Mouse (Mus musculus) WW6 (cell line): ENCODE results near the gene Tmem270.
A peak's percentile ranks its signal among the peaks of the same experiment; 100 is the strongest.

Experiments
- DNase-seq: peaks from one replicate; pipeline ENCODE4 v3.0.0-alpha.2; 2013; ENCODE audit warnings: low read depth, low spot score

The Tmem270 gene

GRCm38 (mm10) chr5:134929988-134930387, 23.5 kb upstream of the Tmem270 start:
- DNase-seq, result no peak

DNA sequence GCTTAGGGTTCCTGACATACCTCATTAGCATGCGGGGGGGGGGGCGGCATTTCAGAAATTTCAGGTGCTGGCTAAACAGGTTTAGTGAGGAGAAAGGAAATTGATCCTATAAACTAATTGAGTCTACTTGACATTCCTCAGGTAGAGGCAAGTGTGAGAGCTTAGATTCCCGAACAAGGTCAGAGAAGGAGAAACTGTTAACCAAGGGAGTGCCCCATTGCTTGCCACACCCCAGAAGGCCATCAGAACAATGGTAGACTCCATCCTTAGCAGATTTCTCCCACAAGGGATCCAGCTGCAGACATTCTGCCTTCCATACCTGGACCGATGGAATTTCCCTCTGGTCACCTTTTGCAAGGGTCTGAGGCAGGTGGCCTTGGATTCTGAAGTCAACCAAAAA, 20.2 kb upstream of the Tmem270 start:
- DNase-seq, result no peak

GRCm38 (mm10) chr5:134923141-134923540, 16.6 kb upstream of the Tmem270 start:
- no peak for DNase-seq

DNA sequence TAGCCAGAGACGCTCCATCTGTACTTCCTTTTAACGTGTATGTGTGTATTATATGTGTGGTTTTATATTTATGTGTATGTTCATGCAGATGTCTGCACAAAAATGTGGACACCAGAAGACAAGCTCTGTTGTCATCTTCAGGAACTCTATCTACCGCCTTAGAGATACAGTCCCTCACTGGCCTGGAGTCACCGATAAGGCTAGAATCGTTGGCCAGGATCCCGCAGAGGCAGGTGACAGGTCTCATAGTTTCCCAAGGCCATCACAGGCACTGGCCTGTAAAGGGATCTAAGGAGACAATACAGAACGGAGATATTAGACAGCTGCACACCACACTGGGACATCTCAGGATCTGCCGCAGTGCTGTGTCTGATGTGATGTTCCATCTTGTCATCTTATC, 14.6 kb upstream of the Tmem270 start:
- DNase-seq, result no peak

- DNase-seq, result no peak
Measured at GRCm38 (mm10) chr5:134920106-134920687, 13.7 kb upstream of the Tmem270 start.

DNA sequence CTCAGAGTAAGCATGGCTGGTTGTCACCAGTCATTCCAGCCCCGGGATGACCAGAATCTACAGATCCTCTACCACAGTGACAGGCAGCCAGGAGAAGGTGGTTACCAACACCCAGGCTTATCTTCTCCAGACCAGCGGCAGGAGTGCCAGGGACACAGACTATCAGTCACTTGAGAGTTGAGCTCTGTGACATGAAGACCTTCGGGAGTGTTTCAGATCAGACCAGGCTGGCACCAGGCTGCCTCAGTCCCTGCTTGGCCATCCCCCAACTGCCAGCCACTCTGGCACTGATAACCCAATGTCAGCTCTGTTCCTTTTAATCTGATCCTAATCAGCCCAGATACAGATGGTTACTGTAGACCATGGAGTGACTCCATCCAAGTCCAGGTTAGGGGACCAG, 12.6 kb upstream of the Tmem270 start:
- DNase-seq, result no peak

GRCm38 (mm10) chr5:134918071-134918832, 11.7 kb upstream of the Tmem270 start:
- DNase-seq, result peak; percentile 82

DNA sequence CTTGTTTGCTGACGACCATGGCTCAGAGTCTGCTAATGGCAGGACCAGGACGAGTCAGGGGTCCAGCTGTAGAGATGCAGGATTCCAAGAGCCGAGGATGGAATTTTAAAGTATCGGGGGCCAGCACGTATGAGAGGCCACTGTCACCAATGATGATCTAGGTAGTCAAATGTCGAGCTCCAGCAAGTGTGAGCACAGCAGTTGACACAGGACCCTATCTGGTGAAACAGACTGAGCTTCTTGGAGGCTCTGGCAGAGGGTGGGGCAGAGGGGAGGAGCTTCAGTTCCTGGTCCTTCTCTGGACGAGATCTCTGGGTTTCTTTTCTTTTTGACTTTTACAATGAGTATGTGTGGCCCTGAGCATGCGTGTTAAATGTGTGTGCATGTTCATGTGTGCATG, 8.8 kb upstream of the Tmem270 start, which contains the start of gene Cldn13:
Gene Cldn13 (minus strand): TSS at position 216 of the 400 bp plus-strand sequence.
- DNase-seq, result no peak

DNA sequence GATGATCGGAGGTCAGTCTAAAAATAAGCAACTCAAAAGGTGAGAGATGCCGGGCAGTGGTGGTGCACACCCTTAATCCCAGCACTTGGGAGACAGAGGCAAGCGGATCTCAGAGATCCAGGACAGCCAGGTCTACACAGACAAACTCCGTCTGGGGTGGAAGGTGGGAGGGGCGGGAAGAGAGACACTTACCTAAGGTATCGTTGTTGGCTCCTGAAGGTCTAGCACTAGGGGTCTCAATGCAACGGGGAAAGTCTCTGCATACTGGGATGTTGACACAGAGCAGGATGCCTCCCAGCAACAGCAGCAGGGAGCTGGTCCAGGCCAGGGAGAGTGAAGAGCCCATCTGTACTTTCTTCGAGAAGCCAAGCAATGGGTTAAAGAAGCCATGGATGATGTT, 8.0 kb upstream of the Tmem270 start:
- no peak for DNase-seq

GRCm38 (mm10) chr5:134913753-134914152, 7.2 kb upstream of the Tmem270 start:
- no peak for DNase-seq

- DNase-seq, result no peak
Measured at GRCm38 (mm10) chr5:134913352-134913751, 6.8 kb upstream of the Tmem270 start.

- DNase-seq, result no peak
Measured at GRCm38 (mm10) chr5:134911901-134912300, 5.4 kb upstream of the Tmem270 start.

DNA sequence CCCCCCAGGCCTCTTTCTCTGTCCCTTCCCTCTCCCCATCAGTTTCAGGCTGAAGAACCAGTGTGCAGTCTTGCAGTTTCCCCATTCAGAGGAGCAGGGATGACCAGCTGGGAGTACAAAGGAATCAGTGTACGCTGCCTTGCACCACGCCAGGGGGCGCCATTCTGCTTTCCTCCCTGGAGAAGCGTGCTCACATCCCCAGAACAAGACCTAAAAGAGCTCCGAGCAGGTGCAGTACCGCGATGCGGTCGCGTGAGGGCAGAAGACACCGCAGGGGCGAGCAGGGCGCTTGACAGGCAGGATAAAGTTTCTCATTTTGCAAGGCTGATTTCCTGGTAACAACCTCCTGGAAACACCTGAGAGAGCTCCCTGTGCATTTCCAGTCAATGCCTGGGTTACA, 602 bp upstream of the Tmem270 start:
- peak; percentile 94 for DNase-seq

GRCm38 (mm10) chr5:134901644-134902027, 4.9 kb downstream of the Tmem270 start:
- DNase-seq, result no peak

- DNase-seq, result no peak
Measured at GRCm38 (mm10) chr5:134901012-134901643, 5.4 kb downstream of the Tmem270 start.

- no peak for DNase-seq
Measured at GRCm38 (mm10) chr5:134897596-134897995, 8.9 kb downstream of the Tmem270 start.

DNA sequence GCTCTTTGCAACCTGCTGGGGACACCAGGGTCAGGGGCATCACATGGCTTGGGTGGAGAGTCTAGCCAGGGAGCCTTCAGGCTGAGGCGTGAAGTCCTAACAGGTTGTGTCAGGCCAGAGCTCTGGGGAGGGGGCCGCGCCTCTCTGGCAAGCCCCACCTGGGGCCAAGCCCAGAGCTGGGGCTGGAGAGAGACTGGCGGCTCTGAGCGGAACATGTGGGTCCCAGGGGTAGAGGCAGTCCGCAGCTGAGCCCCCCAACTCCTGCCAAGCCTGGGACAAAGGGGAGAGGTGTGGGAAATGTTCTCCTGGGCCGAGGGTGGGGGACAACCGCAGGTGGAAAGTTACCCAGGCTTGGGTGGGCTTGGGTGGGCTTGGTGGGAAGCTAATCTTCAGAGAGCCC, 9.6 kb downstream of the Tmem270 start:
- DNase-seq, result no peak

GRCm38 (mm10) chr5:134895291-134895690, 11.2 kb downstream of the Tmem270 start:
- DNase-seq, result no peak

GRCm38 (mm10) chr5:134892717-134893116, 13.8 kb downstream of the Tmem270 start:
- DNase-seq, result no peak

- DNase-seq, result no peak
Measured at GRCm38 (mm10) chr5:134891552-134891951, 15.0 kb downstream of the Tmem270 start.

GRCm38 (mm10) chr5:134890601-134891054, 15.9 kb downstream of the Tmem270 start:
- DNase-seq, result no peak

DNA sequence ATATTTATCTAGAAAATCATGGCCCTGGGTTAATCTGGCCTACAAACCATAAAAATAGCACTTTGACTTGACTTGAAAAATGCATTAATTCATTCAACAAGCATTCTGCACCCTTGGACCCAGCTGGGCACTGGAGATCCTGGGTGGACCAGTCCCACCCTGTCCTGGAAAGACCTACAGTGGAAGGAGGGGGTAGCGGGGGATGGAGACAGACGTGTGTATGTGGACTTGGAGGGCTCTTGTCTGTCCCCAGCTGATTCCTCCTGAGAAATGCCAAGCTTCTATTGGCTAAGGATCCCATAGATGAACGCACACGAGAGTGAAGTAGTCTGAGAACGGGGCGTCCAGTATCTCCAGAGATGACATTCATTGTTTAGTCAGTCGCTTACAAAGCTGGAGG, 18.0 kb downstream of the Tmem270 start:
- no peak for DNase-seq
